ENCODE assay signal across 8 mouse cellular contexts in genomic region chr10:66852708-66853107, GRCm38 (mm10).
DNase-seq lines count a peak whose midpoint lies in the region; ATAC-seq and TF ChIP-seq lines count a peak whose summit lies in the region.
"Had no signal": no experiment of that assay in that cellular context is flagged by ENCODE, and none has a peak within 500 bp of the region (broad histone marks: within the 10 kb centered on the region; RNA-seq: fewer than 3 reads in every experiment).

No protein-coding gene starts in this region.

- no peak overlapping the region for H3K9ac ChIP-seq in lung, embryonic 16.5 days (ENCODE audit: low read length)
- H3K9ac ChIP-seq: stomach, embryonic 15.5 days had no signal

- 33% methylated on average over 5 of the region's 5 CpGs for WGBS in lung, embryonic 16.5 days
- WGBS in lung, adult 2 months: 19% methylated on average over 5 of the region's 5 CpGs
- WGBS in bone marrow, adult 2 months: 1% methylated on average over 5 of the region's 5 CpGs

- TF ChIP-seq POLR2A in lung, adult 2 months (IDR thresholded peaks at IDR 0.05; ENCODE audit: borderline replicate concordance, extremely low read depth, low read depth, low read length): no peak
- no peak for TF ChIP-seq POLR2A in bone marrow, adult 2 months (IDR thresholded peaks at IDR 0.05; ENCODE audit: borderline replicate concordance, control insufficient read depth, low read depth, low read length)

- no peak overlapping the region for H3K27ac ChIP-seq in lung, embryonic 16.5 days (ENCODE audit: low read length)
- H3K27ac ChIP-seq in bone marrow, adult 2 months (ENCODE audit: control insufficient read depth, insufficient read depth, low read depth, low read length, poor library complexity): peak overlapping the region; percentile 30; the same call in 1 of the 2 replicates
- H3K27ac ChIP-seq: stomach, embryonic 15.5 days had no signal

- H3K4me3 ChIP-seq in lung, embryonic 16.5 days (ENCODE audit: low read length): no peak overlapping the region
- no peak overlapping the region for H3K4me3 ChIP-seq in lung, adult 2 months (replicated peaks; ENCODE audit: extremely low read depth, low read depth, low read length)
- no peak overlapping the region for H3K4me3 ChIP-seq in bone marrow, adult 2 months (replicated peaks; ENCODE audit: control insufficient read depth, low read depth, low read length)
- H3K4me3 ChIP-seq: stomach, embryonic 15.5 days had no signal

- no peak for TF ChIP-seq CTCF in lung, adult 2 months (IDR thresholded peaks at IDR 0.05; ENCODE audit: insufficient read depth, low read length)
- TF ChIP-seq CTCF in bone marrow, adult 2 months (IDR thresholded peaks at IDR 0.05; ENCODE audit: control insufficient read depth, insufficient read depth, low read length): no peak

- H3K36me3 ChIP-seq in lung, embryonic 16.5 days (ENCODE audit: control insufficient read depth, insufficient read depth, low read length): no peaks in the 10 kb centered on the region
- H3K36me3 ChIP-seq: stomach, embryonic 15.5 days had no signal

- no peaks in the 10 kb centered on the region for H3K27me3 ChIP-seq in lung, embryonic 16.5 days (ENCODE audit: control insufficient read depth, insufficient read depth, low read depth, low read length)
- H3K27me3 ChIP-seq: stomach, embryonic 15.5 days had no signal

- ATAC-seq in lung, embryonic 16.5 days (ENCODE audit: low read depth): peak; percentile 43; the same call in 1 of the 2 replicates

- H3K4me2 ChIP-seq in lung, embryonic 16.5 days (ENCODE audit: low read depth, low read length): peak overlapping the region; percentile 48

- H3K9me3 ChIP-seq in lung, embryonic 16.5 days (ENCODE audit: control insufficient read depth, low read length): no peaks in the 10 kb centered on the region
- H3K9me3 ChIP-seq: stomach, embryonic 15.5 days had no signal

- peaks cover 2% of the 10 kb centered on the region; the same call in 1 of the 2 replicates for H3K4me1 ChIP-seq in lung, embryonic 16.5 days (replicated peaks; ENCODE audit: control insufficient read depth, insufficient read depth, low read length)
- no peaks in the 10 kb centered on the region for H3K4me1 ChIP-seq in lung, adult 2 months (ENCODE audit: control insufficient read depth, insufficient read depth, low read length)
- peaks cover 6% of the 10 kb centered on the region for H3K4me1 ChIP-seq in bone marrow, adult 2 months (ENCODE audit: control insufficient read depth, insufficient read depth, low read length)
- H3K4me1 ChIP-seq: stomach, embryonic 15.5 days had no signal

- DNase-seq in lung, adult 2 months: no peak
- DNase-seq in liver: peak; percentile 7
- DNase-seq in thymus, postnatal 0 days (ENCODE audit: low spot score): peak; percentile 43
- DNase-seq in frontal cortex, adult 2 months (ENCODE audit: extremely low spot score in 1 of 2, low spot score in 1 of 2): no peak
- no peak for DNase-seq in left cerebral cortex, adult 8-10 months (ENCODE audit: low spot score in 2 of 2)

Comparison
In these comparisons a context has a peak if more than half of its experiments do, and no peak if none do; other contexts are left out.
1. DNase-seq: peak in liver (single experiment) and thymus, postnatal 0 days (single experiment); none in lung, adult 2 months (single experiment), frontal cortex, adult 2 months (0 of 2) and left cerebral cortex, adult 8-10 months (0 of 2).